Mouse (Mus musculus) lung, postnatal 14 days (tissue): ENCODE measurements around the gene Cyp21a1.
"Not testable (repeated sequence)": the region's sequence is repeated elsewhere in the genome, so short reads cannot be mapped to it uniquely, and the experiment has no call there.

Experiments
- DNase-seq: peaks from one replicate; pipeline ENCODE4 v3.0.0; 2021

Cyp21a1 gene

DNA sequence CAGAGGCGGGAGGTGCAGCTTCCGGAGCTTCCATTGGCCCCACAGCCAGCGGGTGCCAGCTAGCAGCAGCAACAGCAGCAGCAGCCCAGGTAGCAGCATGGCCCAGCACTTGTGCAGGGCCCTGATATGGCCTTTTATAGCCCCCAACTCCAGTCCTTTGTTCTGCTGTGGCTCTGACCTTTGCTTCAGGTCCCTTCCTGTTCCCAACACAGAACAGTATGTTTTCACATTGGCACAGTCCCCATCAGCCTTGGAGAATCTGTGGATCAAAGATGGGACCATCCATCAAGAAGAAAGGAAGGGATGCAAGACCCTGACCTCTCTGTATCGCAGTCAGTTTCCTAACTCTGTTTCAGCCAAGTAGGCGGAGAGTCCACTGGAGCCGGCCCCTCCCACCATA, at the start of gene Cyp21a1:
TSS of gene Cyp21a1 (minus strand) at position 261 of the 400 bp plus-strand sequence.
- not testable (repeated sequence) for DNase-seq

DNA sequence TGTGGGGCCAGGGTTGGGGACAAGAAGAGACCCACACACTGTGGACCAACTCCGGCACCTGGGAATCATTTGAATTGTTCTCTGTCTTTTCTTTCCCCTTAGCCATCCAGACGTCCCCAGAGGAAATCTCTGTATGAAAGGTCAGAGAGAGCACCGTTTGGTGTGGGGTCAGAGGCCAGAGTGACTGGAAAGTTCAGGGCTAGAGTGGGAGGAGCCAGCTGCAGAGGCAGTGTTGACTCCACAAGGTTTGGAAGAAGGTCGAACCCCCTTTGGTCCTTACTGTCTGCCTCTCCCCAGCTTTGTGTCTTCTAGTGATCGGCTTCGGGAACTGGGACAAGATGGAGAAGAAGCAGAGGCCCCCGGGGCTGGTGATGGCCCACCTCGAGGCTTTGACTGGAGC, 49.1 kb upstream of the Cyp21a1 start:
- no peak for DNase-seq

DNA sequence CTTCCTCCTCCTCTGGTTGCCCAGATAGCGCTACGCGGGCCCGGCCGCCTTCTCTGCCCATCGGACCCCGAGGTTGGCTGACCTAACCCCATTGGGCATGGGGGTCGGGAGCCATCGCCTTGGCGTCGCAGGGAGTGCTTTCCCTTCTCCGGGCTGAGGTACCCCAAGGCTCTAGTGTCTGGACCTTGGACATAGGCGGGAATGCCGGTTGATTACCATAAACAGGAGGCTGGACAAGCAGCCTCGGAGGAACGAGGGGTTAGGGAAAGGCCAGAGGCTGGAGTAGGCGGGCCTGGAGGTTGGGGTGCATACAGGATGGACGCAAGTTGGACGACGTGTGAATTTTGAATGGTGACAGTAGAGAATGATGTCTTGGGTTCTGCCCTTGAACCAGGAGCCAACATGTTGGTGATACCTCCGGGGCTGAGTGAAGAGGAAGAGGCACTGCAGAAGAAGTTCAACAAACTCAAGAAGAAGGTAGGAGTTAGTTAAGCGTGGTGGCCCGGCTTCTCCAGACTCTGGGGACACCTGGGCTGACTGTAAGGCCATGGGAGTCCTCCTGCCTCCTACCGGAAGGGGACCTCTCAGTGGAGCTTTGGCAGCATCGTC, 46.3 kb upstream of the Cyp21a1 start:
- no peak for DNase-seq

DNA sequence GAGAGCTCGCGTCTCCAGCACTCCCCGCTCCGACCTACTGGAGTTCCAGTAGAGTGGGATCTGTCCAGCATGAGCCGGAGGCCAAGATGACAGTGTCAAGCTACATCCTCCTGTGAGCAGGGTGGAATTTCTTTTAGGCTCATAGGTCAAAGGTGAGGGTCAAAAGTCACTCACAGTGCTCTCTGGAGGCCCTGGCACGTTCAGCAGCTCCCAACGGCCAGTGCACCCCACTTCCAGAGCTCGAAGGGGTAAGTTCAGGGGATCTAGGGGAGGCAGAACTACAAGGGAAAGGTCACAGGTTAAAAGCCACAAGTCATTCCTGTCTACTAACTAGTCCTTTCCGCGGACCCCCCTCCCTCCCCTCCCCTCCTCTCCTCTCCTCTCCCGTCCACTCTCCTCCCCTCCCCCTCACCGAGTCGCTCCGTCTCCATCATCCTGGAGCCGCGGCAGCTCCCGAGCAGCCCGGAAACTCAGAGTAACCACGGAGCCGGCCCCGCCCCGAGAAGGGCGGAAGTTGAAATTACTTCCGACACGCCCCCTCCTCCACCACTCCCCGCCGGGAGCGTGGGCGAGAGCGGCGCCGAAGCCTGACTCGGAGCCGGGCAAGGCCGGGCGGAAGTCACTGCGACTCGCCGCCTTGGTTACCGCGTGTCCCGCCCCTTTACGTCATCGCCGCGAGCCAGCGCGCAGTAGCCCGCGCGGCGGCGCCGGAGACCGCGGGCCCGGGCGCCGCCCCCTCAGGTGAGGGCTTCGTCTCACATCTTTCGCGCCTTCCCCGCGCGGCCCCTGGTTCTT, 45.6 kb upstream of the Cyp21a1 start, which contains the start of the genes Skiv2l and Nelfe:
TSS of gene Skiv2l (minus strand) at position 489 of the 795 bp plus-strand sequence.
TSS of gene Nelfe (plus strand) at position 670 of the 795 bp plus-strand sequence.
- DNase-seq = peak; percentile 98

DNA sequence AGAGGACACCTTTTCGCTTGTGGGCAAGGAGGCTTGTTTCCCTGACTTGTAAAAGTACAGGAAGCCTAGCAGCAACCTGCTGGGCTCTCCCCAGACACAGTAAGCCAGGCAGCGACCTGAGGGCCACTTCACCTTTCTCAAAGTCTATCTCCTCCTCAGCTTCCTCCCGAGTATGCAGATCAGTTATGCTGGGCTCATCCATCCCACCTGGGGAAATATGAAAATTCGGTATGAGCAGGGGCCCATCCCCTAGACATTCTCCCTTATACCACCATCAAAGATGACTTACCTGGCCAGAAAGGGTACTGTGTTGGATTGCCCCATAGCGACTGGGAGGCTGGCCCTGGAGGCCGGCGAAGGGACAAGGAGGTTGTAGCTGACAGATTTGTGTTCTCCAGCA, 43.3 kb upstream of the Cyp21a1 start:
- DNase-seq = no peak

DNA sequence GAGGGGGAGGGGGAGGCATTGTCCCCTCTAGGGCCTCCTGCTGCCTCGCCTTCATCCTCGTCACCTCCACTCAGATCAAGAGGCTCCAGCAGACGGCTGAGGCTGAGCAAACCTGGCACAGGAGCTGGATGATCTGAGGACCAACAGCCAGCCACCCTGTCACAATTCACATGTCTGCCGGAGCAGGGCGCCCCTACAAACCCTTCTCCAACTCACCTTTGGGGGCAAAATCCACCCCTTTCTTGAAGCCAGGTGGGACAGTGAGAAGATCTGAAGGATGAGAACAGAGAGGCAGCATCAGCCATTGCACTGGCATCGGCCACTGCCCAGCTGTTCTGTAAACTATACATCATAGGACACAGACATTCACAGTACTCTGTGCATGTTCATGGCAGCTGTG, 42.8 kb upstream of the Cyp21a1 start:
- no peak for DNase-seq

DNA sequence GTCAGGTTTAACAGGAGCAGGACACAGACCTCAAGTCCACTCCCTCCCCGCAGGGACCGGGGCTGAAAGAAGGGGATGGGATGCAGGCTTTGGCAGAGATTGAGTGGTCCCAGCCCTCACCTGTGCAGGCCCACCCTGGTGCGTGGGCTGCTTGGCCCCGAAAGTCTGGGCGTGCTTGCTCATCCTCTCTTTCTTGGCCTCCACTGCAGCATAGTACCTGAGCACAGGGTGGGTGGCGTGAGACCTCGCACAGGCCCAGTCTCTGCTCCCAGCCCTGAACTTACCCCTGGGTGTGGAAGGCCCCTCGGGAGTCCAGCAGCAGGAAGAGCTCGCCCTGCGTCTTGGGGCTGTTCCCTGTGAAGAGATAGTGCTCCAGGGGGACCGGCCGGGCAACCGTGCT, 40.5 kb upstream of the Cyp21a1 start:
- DNase-seq = no peak

DNA sequence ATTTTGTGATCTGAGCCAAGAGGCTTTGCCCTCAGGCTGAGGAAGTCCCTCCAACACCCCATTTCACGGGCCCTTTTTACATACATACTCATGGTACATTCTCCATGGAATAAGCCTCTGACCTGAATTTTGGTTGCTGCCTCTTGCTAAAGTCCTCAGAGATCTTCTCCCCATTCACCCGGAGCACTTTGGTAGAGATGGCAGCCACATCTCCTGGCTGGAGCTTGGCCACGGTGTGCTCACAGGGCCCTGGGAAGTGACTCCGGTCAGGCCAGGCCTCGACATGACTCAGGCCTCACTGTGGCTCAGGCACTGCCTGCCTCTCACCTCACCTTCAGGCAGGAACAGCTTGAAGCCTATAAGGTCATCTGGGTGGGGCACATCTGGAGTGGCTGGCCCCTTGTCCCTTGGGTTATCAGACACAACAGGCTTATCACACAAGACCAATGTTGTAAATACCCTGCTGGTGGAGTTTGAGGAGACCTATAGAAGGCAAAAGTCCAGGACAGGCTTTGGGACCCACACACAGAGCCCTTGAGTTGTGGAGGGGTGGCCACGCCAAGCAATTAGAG, 36.5 kb upstream of the Cyp21a1 start:
- DNase-seq = no peak

DNA sequence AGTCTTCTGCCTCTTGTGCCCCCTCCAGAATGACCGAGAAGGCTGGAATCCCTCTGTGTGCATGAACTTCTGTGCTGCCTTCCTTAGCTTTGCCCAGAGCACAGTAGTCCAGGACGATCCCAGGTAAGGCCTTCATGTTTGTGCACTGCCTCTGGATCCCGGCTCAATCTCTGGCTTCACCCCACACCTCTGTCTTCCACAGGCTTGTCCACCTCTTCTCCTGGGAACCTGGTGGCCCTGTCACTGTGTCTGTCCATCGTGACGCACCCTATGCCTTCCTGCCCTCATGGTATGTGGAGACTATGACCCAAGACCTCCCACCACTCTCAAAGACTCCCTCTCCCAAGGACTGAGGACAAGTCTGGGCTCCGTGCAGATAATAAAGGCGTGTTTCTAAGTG, 34.4 kb upstream of the Cyp21a1 start:
- no peak for DNase-seq

DNA sequence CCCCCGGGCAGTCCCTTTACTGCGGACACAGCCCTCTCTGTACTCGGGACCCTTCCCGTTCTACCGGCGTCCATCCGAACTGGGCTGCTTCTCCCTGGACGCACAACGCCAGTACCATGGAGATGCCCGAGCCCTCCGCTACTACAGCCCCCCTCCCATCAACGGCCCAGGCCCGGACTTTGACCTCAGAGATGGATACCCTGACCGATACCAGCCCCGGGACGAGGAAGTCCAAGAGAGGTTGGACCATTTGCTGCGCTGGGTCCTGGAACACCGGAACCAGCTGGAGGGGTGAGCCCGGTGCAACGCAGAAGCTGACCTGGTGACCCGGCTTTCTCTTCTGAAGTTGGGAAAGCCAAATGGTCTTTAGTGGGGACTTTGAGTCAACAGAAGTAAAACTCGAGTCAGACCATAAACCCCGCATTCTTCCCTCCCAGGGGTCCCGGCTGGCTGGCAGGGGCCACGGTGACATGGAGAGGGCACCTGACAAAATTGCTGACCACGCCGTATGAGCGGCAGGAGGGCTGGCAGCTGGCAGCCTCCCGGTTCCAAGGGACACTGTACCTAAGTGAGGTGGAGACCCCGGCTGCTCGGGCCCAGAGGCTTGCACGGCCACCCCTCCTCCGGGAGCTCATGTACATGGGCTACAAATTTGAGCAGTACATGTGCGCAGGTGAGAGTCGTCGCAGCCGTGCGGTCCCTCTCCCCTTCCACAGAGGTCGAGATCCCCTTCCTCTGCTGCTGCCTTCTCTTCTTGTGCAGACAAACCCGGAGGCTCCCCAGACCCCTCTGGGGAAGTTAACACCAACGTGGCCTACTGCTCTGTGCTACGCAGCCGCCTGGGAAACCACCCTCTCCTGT, 33.3 kb upstream of the Cyp21a1 start:
- no peak for DNase-seq

DNA sequence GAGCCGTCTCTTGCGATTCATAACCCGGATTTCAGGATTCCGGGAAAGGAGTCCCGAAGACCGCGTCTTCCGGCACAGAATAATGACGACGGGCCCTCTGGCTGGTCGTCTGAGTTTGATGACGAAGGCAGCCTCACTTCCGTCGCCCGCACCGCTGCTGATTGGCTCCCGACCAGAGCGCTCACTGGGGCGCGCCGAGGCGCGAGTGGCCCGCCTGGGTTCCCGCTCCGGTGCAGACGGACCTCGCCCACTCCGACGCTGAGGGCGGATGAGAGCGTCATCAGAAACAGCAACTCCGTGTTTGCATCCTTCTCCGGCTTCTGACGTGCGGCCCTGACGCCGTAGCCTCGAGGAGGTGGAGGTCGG, 32.5 kb upstream of the Cyp21a1 start, which contains the start of the genes Stk19 and Dxo:
TSS of gene Stk19 (minus strand) at position 90 of the 366 bp plus-strand sequence.
TSS of gene Dxo (plus strand) at position 164 of the 366 bp plus-strand sequence.
- peak; percentile 95 for DNase-seq

DNA sequence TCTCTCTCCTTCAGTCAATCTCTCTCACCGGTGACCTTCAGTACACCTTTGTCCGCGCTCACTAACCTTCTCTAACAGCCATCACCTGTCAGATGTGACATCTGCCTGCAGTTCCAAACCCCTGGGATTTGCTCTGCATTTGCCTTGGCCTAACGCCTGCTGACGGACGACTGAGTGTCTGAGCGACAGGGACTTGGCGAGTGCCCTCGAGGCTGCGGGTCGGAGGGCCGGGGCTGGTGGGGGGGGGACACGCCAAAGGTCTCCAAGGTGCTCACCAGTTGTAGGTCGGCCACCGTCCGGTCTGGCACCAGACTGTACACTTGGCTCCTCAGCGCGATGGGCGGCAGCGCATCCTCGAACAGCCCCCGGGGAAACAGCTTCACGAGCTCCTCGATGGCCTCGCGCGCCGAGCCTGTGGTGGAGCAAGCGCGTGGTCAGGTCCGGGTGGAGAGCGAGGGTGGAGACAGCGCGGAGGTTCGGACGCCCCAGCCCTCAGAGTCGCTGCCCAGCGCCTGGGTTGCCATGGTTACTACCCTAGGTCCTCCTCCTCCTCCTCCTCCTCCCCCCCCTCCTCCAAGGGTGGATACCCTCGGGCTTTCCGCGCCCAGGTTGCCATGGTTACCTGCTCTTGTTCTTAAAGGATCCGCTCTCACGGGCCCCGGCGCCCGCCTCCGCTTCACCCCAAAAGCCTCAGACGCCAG, 31.9 kb upstream of the Cyp21a1 start:
- DNase-seq = no peak

DNA sequence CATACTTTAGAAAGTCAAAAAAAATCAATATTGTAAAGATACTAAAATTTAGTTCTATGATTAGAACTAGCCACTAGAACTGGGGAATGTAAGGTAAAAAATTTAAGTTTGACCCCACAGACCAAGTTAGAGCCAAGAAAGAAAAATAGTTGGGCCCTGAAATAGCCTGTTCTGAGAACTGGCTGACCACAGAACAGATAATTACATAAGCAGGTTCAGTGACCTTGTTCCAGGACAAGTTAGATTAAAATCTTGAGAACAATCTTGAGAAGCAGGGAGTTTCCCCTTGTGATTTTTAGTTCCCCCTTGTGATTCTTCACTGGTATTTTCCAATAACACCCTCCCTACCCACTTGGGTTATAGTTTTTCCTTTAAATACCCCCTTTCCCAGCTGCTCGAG, 26.4 kb upstream of the Cyp21a1 start:
- not testable (repeated sequence) for DNase-seq

DNA sequence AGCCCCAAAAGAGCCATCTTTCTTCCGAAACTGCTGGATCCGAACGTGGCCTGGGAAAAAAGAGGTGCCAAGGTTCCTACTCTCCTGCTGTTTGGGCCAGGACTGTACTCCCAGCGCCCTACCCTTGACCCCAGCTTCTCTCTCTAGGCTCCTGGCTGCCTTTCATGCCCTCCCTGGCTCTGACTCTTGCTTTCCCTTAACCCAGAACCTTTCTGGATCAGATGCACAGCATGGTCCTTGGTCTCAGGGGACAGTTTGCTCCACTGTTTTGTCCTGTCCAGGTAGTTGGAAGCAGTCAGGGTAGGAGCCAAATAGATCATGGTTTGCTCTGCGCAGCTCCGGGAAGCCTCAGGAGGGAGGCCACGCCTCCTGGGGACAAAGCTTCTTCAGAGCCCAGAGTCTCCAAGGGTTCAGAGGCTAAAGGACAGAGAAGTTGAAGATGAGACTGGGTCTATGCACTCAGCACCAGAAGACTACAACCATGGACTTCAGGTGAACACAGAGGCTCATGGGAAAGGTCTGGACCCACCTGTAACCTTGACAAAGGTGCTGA, 10.5 kb upstream of the Cyp21a1 start:
- no peak for DNase-seq

DNA sequence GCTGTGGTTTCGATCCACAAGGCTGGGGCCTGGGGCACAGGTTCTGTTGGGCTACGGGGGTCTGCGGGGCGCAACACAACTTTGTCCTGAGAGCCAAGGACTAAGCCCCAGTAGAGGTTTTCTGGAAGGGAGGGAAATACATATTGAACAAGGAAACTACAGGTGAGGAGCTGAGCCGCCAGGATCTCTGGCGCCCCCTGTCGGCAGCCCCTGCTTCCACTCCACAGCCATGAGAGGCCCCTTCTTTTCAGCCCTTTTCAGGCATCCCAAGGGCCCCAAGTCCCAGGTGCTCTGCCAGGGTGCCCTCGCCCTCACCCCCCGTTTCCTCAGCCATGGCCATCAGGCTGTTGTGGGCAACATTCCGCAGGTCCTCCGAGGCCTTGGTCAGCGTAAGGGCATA, 9.4 kb upstream of the Cyp21a1 start:
- peak; percentile 37 for DNase-seq

DNA sequence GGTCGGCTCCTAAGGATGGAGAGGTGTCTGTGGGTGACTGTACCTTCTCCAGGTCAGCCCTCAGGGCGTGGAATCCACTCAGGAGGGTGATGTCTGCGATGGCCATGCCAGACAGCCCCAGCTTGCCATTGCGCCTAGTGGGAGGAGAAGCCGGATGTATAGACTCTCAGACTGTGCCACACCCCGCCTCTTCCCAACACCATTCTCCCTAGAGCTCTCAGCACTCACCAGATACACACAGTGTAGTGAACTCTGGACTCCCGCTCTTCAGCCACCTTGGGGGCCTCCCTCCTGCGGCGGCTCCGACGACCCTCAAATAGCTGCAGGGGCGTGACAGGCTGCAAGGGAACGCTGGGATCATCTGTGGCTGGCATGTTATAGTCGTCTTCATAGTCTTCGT, 6.9 kb upstream of the Cyp21a1 start:
- no peak for DNase-seq

DNA sequence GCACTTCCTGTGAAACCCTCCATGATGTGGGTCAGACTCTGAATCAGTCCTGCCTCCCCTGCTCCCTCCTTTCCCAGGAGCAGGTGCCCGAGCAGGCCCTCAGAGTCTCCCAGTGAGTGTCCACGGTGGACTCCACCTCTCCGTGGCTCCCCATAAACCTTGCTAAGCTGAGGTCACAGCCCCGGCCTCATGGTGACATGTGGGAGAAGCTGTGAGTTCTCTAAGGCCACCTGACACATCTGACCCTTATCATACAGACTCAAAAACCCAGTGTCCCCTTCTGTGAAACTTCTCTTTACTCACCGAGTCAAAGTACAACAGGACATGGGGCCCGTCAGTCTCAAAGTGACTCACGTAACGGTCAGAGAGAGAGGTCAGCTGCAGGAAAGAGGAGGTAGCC, 6.5 kb upstream of the Cyp21a1 start:
- not testable (repeated sequence) for DNase-seq

DNA sequence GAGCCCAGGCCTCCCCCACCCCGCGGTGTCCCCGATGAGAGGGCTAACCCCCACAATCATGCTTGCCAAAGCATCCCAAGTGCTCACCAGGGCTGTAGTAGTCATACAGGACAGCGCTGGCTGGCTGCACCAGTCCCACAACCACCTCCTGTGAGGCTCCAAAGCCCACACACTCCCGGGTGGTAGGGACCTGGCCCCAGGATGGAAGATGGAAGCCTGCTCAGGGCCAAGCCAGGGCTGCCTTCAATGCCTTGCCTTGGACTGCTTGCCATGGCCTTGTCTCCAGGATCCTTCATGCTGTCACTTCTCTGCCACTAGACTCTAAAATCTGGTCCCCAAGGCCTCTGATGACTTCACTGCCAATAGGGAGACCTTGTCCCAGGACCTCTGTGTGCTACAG, 6.0 kb upstream of the Cyp21a1 start:
- DNase-seq = not testable (repeated sequence)

DNA sequence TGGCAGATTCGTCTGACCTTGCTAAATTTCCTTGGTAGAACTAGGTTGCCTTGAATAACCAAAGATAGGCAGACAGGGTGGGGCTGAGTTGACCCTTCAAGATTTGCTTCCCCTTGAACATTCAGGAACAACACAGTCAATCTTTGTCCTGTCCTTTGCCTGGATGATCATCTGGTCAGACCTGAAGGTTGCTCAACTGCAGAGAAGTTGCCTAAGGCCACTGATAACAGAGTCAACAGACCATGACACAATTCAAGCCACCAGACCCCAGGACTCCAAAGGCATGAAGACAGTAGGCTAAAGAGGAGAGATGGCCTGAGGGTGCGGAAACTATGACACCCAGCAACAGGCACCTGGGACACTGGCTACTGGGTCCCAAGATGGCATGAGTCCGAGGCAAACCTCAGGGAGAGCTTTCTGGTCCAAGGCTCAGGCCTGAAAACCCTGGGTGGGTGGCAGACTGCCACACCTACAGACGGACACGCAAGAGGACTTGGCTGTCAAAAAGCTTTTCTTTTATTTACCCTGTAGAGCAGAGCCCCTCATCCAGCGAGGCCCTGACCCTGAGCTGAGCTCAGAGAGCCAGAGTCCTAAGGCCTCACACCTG, 4.3 kb upstream of the Cyp21a1 start:
- DNase-seq = no peak

DNA sequence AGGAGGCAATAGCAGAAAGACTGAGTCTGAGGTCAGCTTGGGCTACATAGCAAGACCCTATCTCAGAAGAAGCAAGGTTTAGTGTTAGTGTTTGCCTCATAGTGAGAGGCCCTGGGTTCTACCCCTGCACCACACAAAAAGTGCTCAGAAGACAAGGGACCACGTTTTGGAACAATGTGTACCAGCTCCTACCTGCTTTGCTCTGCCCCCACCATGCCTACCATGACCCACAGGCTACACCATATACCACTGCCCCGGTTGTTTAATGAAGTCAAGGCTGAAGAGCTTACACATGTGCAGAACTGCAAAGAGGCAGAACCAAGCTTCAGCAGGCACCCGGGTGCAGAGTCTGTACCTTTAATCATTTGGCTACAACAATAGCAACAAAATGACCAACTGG, 2.8 kb upstream of the Cyp21a1 start:
- DNase-seq = no peak

DNA sequence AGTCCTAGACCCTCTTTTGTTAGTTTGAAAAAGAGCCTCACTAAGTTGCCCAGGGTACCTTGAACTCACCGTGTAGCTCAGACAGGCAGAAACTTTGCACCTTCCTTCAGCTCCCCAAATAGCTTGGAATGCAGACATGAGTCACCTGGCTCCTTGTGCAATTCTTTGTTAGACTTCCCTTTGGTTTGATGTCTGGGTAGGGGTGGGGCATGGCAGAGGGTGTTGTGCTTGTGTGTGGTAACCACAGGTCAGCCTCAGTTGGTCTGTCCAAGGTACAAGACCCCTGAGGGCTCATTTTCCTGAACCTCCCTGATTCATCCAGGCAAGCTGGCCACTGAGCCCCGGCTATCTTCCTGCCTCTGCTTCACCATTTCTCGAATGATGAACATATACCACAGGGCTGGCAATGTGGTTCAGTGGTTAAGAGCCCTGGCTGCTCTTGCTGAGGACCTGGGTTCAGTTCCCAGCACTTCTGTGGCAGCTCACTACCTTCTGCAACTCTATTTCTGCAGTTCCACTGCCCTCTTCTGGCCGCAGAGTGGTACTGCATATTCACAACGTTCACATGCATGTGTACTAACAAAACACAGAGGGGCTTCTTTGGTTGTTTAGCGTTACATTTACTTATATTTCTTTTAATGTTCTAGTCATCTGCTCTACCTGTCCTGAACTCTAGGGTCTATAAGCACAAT, 656 bp upstream of the Cyp21a1 start:
- no peak for DNase-seq
